Mouse (Mus musculus) embryonic facial prominence, embryonic 12.5 days (tissue): ENCODE data around the gene Egfem1. TPM values are rescaled to one million over a fixed set of nuclear protein-coding genes. Genes with fewer than 3 reads are reported as not detected.

Experiments
- microRNA counts: library from miRNA; unstranded; fragments of <30 nt; microRNA quantifications from one replicate; lab custom pipeline; 2017
- microRNA-seq: library from miRNA; unstranded; fragments of <30 nt; microRNA quantifications from one replicate; pipeline ENCODE4, GENCODE M21; 2017
- polyA plus RNA-seq: library from polyadenylated mRNA; unstranded; fragments of >200 nt; fragmentation: Nextera tagmentation; extraction: Ambion mirVana; gene quantifications from 2 replicates; pipeline ENCODE4 v1.2.1, GENCODE M21; 2016

Gene Egfem1
- polyA plus RNA-seq, 1 experiment from 2014 or later, result 5.5 TPM

MicroRNAs encoded within 50 kb of the gene (microRNA counts, 519-probe panel; counts per million panel counts)
- 1,942 counts per million, percentile 67 among the panel's probes with 10 or more counts for microRNA mmu-miR-551b (lab: Ali Mortazavi, UCI)

Small RNA genes within 50 kb of the gene (microRNA-seq; reads per million reads assigned to microRNA genes)
- not detected for gene Mir21b
- 10.2 reads per million, percentile 27 among the genes with 10 or more reads in this experiment for gene Mir551b

Other genes with a start within 250 kb of the Egfem1 start
- not detected in 2 replicates for gene Gm1527, start 189.4 kb upstream of the Egfem1 start, polyA plus RNA-seq